Mouse (Mus musculus) megakaryocyte progenitor cell, adult 5-6 weeks (primary cell): Measurements from ENCODE around the gene Gm20388. TPM values are rescaled to one million over a fixed set of nuclear protein-coding genes. Genes with fewer than 3 reads are reported as not detected.

Source experiments
- ATAC-seq: replicated peaks from 2 replicates; pipeline ENCODE4 v1.8.0; 2016; ENCODE audit warnings: mild to moderate bottlenecking, moderate TSS enrichment, inconsistent platforms; ENCODE audit not compliant: poor library complexity
- total RNA-seq, 2 experiments: library from RNA; stranded (forward) in 1 of 2; stranded (reverse) in 1 of 2; fragments of 157-497, 149-512 nt in 1 of 2; fragments of 200-1000 nt in 1 of 2; gene quantifications; 2 replicates each; pipeline versions ENCODE4 v1.2.3 to v1.2.4; 2015 to 2017

The Gm20388 gene
- total RNA-seq, 2 experiments from 2014 or later: 18.6 TPM; not detected in 1

GRCm38 (mm10) chr8:122873171-122873570, 2962.5 kb downstream of the Gm20388 start:
- ATAC-seq: peak; percentile 40; the same call in 1 of the 2 replicates

- no peak for ATAC-seq
Observed at GRCm38 (mm10) chr8:122875186-122875585, 2964.5 kb downstream of the Gm20388 start.

GRCm38 (mm10) chr8:122878231-122878630, 2967.6 kb downstream of the Gm20388 start:
- ATAC-seq: no peak

GRCm38 (mm10) chr8:122880302-122880701, 2969.7 kb downstream of the Gm20388 start:
- no peak for ATAC-seq

GRCm38 (mm10) chr8:122883671-122884070, 2973.0 kb downstream of the Gm20388 start:
- ATAC-seq: no peak

- peak; percentile 53; the same call in 1 of the 2 replicates for ATAC-seq
Observed at GRCm38 (mm10) chr8:122891440-122891839, 2980.8 kb downstream of the Gm20388 start.

GRCm38 (mm10) chr8:122893451-122893850, 2982.8 kb downstream of the Gm20388 start:
- no peak for ATAC-seq

GRCm38 (mm10) chr8:122896317-122896716, 2985.7 kb downstream of the Gm20388 start:
- no peak for ATAC-seq

- ATAC-seq: no peak
Observed at GRCm38 (mm10) chr8:122897200-122897599, 2986.6 kb downstream of the Gm20388 start.

- no peak; the same call in 1 of the 2 replicates for ATAC-seq
Observed at GRCm38 (mm10) chr8:122898018-122898417, 2987.4 kb downstream of the Gm20388 start.

GRCm38 (mm10) chr8:122898473-122898872, 2987.8 kb downstream of the Gm20388 start:
- ATAC-seq: peak; percentile 84

- no peak for ATAC-seq
Observed at GRCm38 (mm10) chr8:122899085-122899484, 2988.4 kb downstream of the Gm20388 start.

GRCm38 (mm10) chr8:122901476-122901875, 2990.8 kb downstream of the Gm20388 start:
- ATAC-seq: no peak

GRCm38 (mm10) chr8:122901892-122902515, 2991.4 kb downstream of the Gm20388 start:
- ATAC-seq: no peak

GRCm38 (mm10) chr8:122902581-122902980, 2991.9 kb downstream of the Gm20388 start:
- ATAC-seq: no peak

GRCm38 (mm10) chr8:122903002-122903401, 2992.4 kb downstream of the Gm20388 start:
- ATAC-seq: no peak

GRCm38 (mm10) chr8:122904496-122904895, 2993.9 kb downstream of the Gm20388 start:
- no peak for ATAC-seq

GRCm38 (mm10) chr8:122905346-122905745, 2994.7 kb downstream of the Gm20388 start:
- peak; percentile 41 for ATAC-seq

GRCm38 (mm10) chr8:122906463-122907021, 2995.9 kb downstream of the Gm20388 start:
- peak; percentile 90 for ATAC-seq

GRCm38 (mm10) chr8:122912150-122912549, 3001.5 kb downstream of the Gm20388 start:
- ATAC-seq: no peak

GRCm38 (mm10) chr8:122912871-122913270, 3002.2 kb downstream of the Gm20388 start:
- no peak for ATAC-seq

- peak; percentile 30 for ATAC-seq
Observed at GRCm38 (mm10) chr8:122916766-122917165, 3006.1 kb downstream of the Gm20388 start.
